Mouse (Mus musculus) cerebellum, adult 2 months (tissue): Measurements from ENCODE around the gene Mybpc1.

ENCODE experiments used
- CTCF ChIP-seq: fragments of 200-500 bp; IDR thresholded peaks from 2 replicates; pipeline ENCODE4 v1.5.1; 2011; ENCODE audit warnings: low read depth, mild to moderate bottlenecking, control low read depth, low read length, moderate library complexity, borderline replicate concordance; ENCODE audit not compliant: insufficient read depth
- POLR2A ChIP-seq: fragments of 200-500 bp; IDR thresholded peaks from 2 replicates; pipeline ENCODE4 v1.6.1; 2011; ENCODE audit warnings: low read length, control low read depth, borderline replicate concordance; ENCODE audit not compliant: insufficient read depth

DNA sequence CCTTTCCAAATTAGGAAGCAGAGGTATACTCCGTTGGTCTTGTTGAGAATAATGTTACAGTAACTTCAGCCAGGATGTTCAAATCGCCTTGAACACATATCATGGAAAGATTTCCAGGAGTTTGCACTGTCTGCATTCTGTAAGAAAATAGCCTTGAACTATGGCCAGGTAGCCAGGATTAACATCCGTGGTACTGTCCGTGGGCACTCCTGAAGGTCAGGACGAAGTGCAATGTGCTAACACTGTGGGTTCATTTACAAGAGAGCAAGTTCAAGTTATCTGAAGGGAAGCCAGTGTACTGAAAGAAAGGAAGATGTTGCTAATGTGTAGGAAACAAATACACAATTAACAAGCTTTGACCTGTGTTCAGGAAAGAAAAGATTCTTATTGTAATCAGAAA lies 24.2 kb downstream of the Mybpc1 start:
- TF ChIP-seq CTCF, result no peak
- no peak for TF ChIP-seq POLR2A
